Mouse (Mus musculus) CH12F3 (cell line): ENCODE data around the gene Apeh.

Experiments
- in situ Hi-C: fragments of 300-500 bp; cut with MboI; formaldehyde crosslinking; loops from 2 replicates; pipeline ENCODE4 v1.14.3; 2020; ENCODE audit warnings: low sequenced_read_pairs

Gene Apeh

GRCm38 (mm10) chr9:108082988-108083431 lies 11.4 kb downstream of the Apeh start, which contains the start of gene Rnf123:
TSS of gene Rnf123 (minus strand) at chr9:108083346.
- in situ Hi-C loops, result no loop called here

DNA sequence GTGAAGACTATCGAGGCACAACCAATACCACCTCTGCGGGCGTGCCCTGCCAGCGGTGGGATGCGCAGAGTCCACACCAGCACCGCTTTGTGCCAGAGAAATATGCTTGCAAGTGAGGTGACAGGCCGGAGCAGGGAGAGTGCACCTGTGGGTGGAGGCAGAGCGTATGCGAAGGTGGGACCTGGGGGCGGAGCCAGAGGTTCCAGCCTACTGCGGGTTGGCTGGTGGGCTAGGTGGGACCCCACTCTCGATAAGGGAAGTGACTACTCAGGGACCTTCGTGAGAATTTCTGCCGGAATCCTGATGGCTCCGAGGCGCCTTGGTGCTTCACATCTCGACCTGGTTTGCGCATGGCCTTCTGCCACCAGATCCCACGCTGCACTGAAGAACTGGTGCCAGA lies 11.9 kb downstream of the Apeh start:
- in situ Hi-C loops, result no loop called here

DNA sequence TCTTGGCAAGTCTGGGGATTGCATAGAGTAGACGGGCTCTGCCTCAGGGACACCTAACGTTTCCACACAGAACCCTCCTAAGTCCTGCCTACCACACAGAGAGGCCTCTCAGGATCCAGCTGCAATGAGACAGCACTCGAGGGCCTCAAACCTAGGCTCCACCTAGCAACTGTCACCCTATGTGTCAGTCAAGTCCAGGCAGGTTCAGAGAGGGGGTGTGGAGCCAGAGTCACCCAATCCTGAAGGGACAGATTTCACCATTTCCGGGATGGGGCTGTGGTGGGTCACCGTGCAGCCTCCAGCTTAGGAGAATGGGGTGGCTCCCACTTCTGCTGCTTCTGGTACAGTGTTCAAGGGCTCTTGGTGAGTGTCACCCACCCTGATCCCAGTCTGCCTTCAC lies 14.2 kb downstream of the Apeh start, which contains the start of gene Mst1:
Gene Mst1, plus strand, starts transcription at position 269 of the 400 bp plus-strand sequence.
- in situ Hi-C loops, result no loop called here

GRCm38 (mm10) chr9:108073141-108073930 lies 21.1 kb downstream of the Apeh start:
- in situ Hi-C loops, result no loop called here

DNA sequence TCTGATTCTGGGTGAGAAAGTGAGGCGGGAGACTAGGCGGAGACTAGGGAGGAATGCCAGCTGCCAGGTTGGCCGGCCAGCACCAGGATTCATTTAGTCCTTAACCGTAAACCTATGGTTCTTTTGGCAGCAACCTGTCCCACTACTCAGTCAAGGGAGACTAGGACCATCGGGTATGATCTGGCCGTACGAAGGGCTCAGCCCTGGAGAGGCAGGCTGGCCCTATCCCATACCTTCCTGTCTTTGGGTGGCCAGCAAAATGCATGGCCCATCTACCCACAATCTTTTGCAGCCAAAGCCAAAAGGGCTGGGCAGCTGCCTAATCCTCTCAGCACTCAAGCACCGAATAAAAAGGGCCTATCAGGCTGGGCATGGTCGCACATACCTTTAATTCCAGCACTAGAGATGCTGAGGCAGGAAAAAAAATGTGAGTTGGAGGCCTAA lies 21.9 kb downstream of the Apeh start:
- in situ Hi-C loops, result no loop called here

DNA sequence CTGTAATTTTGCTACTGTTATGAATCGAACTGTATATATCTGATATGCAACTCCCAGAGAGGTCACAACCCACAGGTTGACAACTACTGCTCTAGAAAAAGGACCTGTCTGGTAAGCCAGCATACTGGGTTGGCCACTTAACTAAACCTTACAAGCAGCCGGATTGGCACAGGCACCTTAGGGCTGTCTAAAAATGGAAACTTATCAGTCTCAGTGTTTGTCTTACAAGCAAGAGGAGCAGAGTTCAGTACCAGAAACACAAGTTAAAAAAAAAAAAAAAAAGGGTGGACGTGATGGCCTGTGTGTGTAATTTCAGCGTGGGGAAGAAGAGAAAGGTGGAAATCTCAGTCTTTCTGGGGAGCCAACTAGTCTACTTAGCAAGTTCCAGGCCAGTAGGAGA lies 22.6 kb downstream of the Apeh start:
- in situ Hi-C loops, result no loop called here

- in situ Hi-C loops, result no loop called here
Measured at GRCm38 (mm10) chr9:108069529-108069928, 24.9 kb downstream of the Apeh start.

GRCm38 (mm10) chr9:108069007-108069406 lies 25.4 kb downstream of the Apeh start:
- in situ Hi-C loops, result no loop called here

DNA sequence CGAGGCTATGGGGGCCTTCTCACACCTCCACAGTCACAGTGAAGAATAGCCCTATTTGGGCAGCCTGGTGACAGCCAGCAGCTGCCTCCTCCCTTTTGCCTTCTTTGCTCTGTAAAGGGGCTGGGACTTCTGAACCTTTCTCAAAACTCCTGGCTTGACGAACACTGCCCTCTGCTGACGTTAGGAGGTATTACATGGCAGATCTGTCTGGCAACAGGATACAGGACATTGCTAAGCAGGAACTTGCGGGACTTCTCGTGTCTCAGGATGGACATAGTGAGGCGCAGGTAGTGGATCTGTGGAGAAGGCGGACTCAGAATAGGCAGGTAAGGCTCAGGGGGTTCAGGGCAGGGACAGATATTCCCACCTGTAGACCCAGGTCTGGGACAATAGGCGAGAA lies 26.5 kb downstream of the Apeh start:
- in situ Hi-C loops, result no loop called here

GRCm38 (mm10) chr9:108067199-108067598 lies 27.2 kb downstream of the Apeh start:
- in situ Hi-C loops, result no loop called here

DNA sequence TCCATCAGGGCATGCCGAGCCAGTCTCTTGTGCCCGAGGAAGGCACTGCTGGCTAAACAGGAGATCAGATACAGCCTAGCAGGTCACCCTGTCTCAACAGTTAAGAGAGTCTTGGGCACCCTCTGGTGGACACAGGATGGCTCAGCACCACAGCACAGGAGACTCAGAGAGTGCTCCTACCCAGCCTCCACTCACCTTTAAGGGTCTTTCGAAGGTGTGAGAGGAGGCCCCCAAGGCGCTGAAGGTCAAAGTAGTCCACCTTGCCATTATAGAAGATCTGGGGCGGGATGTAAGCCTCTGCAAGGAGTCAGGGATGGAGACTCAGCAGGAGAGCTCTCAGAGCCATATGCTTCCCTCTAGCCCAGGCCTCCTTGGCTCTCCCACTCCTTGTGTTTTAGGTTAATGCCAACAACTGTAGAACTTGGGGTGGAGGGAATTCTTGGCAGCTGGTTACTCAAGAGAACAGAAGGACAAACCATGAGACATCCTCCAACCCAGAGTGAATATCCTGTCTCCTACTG lies 28.9 kb downstream of the Apeh start:
- in situ Hi-C loops, result no loop called here

- in situ Hi-C loops, result no loop called here
Measured at GRCm38 (mm10) chr9:108063361-108063760, 31.0 kb downstream of the Apeh start.

DNA sequence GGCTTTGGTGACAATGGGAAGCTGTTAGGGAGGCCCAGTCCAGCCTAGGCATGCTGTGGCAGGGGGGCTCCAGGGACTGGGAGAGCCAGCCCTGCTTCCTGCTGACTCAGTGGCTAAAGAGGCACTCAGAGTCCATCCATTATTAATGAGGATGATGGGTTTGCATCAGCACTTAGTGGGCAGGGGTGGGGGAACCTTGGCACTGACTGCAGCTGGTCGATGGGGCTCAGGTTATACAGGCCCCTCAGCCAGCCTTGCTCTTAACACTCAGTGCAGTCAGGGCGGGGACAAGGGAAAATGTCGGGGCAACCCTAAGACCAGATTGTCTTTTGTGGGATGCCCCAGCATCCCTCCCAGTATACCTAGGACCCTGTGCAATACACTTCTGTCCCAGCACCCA lies 32.3 kb downstream of the Apeh start:
- in situ Hi-C loops, result no loop called here

DNA sequence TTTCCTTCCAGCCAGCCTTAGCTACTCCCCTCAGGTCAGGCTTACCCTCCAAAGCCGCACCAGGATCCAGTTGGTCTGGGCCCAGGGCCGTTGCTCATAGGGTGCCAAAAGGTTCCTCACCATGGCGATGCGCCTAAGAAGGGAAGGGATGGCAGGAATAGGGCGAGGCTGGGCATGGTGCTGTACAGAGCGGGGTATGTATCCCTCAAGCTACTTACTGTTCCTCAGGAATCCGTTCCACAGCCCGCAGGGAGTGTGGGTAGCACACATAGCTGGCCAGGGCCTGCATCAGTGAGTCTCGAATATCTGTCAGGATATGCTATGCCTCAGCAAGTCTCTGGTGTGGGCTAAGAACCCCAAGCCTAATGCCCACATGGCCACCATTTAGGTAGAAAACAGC lies 36.1 kb downstream of the Apeh start:
- in situ Hi-C loops, result no loop called here

GRCm38 (mm10) chr9:108057262-108057562 lies 37.2 kb downstream of the Apeh start:
- in situ Hi-C loops, result no loop called here

GRCm38 (mm10) chr9:108056361-108057261 lies 37.8 kb downstream of the Apeh start:
- in situ Hi-C loops, result no loop called here

DNA sequence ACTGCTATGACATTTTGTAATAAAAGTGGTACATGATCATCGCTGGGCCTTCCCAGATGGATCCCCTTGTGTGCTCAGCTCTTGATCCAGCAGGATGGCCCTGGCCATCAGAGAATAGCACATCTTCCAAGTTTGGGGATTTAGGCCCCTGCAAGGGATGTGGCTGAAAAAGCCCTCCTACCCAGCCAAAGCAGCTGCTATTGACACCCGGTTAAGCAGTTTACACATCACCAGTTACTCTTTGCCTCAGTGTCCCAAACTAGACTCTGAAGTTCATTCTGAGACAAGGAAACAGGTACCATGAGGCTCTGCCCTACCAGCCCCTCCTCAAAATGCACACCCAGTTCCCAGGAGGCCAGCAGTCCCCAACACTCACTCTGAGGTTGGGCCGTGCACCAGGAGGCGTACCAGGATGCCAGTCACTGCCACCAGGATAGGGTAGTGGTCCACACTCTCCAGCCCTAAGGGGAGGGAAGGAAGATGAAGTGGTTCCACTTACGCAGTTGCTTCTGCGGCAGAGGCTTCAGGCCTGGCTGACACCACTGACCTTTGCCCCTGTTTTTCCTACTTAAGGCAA lies 38.7 kb downstream of the Apeh start:
- in situ Hi-C loops, result no loop called here

GRCm38 (mm10) chr9:108055061-108055460 lies 39.3 kb downstream of the Apeh start:
- in situ Hi-C loops, result no loop called here

DNA sequence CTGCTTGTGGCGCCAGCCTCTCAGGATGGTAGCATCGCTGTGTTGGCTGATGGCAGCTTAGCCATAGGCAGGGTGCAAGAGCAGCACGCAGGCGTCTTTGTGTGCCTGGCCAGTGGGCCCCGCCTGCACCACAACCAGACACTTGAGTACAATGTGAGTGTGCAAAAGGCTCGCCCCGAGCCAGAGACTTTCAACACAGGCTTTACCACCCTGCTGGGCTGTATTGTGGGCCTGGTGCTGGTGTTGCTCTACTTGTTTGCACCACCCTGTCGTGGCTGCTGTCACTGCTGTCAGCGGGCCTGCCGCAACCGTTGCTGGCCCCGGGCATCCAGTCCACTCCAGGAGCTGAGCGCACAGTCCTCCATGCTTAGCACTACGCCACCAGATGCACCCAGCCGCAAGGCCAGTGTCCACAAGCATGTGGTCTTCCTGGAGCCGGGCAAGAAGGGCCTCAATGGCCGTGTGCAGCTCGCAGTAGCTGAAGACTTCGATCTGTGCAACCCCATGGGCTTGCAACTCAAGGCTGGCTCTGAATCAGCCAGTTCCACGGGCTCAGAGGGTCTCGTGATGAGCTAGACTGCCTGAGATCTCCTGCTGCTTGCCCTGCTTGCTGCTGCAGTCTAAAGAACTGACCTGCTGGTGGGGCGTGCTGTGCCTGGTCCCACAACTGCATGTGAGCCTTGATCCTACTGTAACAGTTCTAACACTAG lies 39.9 kb downstream of the Apeh start:
- in situ Hi-C loops, result no loop called here

- in situ Hi-C loops, result no loop called here
Measured at GRCm38 (mm10) chr9:108053665-108054225, 40.7 kb downstream of the Apeh start.
